Mouse (Mus musculus) fibroblast of lung, adult 2 months (primary cell): ENCODE results near the gene Osbpl10.
"Not testable (repeated sequence)": the region's sequence is repeated elsewhere in the genome, so short reads cannot be mapped to it uniquely, and the experiment has no call there.

Experiments used
- DNase-seq: peaks from one replicate; pipeline ENCODE4 v3.0.0-alpha.2; 2011; ENCODE audit warnings: low read depth

Osbpl10 gene

DNA sequence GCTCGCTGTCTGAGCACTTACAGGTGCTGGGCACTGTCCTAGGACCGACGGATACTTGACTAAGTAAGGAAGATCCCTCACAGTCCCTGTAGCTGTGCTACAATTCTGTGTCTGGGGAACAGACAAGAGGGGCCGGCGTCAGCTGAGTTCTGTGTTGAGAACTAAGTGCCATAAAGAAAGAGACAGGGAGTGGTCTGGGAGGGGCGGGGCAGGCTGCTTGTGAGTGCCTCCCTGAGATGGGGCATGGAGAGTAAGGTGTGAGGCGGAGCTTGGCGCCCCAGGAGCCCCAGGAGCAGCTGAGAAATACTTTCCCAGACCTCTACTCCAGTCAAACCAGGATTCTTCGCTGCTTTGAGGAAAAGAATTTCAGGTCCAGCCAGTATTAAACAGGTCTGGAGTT, 239.6 kb downstream of the Osbpl10 start:
- DNase-seq = no peak

GRCm38 (mm10) chr9:115220466-115220865, 242.1 kb downstream of the Osbpl10 start:
- no peak for DNase-seq

- no peak for DNase-seq
These were observed 242.9 kb downstream of the Osbpl10 start for GRCm38 (mm10) chr9:115221265-115221664.

GRCm38 (mm10) chr9:115224744-115225354, 246.5 kb downstream of the Osbpl10 start:
- no peak for DNase-seq

DNA sequence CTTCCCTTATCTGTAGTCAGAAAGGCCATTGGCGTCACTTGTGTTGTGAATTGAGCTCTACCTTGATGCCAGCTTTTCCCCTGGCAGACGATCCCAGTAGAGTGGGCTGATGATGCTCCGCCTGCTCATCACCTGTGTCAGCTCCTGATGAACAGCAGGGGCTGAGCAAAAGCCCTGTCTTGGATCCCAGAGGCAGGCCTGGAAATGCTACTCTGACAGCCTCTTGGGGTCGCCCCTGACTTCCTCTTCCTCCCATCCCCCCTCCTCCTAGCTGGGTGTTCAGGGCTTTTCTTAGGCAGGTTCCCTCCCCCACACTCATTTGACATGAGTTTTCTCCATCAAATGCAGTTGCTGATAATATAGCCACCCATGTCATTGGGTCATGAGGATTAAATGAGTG, 250.8 kb downstream of the Osbpl10 start:
- DNase-seq = no peak

GRCm38 (mm10) chr9:115229676-115230075, 251.3 kb downstream of the Osbpl10 start:
- DNase-seq = no peak

GRCm38 (mm10) chr9:115230141-115230540, 251.8 kb downstream of the Osbpl10 start:
- DNase-seq = no peak

- no peak for DNase-seq
These were observed 253.1 kb downstream of the Osbpl10 start for GRCm38 (mm10) chr9:115231476-115231875.

DNA sequence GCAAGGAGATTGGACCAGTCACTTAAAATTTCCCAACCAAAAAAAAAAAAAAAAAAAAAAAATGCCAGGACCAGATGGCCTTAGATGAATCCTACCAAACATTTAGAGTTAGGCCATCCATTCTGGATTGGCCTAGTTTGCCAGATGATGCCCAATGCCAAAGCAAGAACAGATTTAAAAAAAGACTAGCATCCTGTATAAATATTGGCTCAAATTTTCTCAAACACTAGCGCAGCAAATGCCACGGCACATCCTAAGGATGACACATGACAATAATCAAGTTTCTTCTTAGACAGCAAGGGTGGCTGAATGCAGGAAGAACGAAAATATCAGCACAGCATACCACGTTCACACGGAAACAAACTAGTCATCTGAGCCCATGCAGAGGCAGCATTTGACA, 255.4 kb downstream of the Osbpl10 start:
- no peak for DNase-seq

DNA sequence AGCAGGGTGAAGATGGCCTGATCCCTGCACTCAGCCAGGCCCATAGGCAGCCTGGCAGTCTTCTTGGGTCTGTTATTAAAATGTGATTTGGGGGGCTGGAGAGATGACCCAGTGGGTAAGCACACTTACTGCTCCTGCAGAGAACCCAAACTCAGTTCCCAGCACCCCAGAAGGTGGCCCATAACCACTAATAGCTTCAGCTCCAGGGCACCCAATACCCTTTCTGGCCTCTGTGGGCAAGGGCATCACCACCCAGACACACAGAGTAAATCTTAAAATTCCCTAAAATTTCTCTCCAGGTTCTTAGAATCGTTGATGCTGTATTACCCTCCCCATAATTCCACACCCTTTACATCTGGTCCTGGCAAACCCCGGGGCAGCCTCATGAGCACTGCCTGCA, 256.2 kb downstream of the Osbpl10 start:
- no peak for DNase-seq

DNA sequence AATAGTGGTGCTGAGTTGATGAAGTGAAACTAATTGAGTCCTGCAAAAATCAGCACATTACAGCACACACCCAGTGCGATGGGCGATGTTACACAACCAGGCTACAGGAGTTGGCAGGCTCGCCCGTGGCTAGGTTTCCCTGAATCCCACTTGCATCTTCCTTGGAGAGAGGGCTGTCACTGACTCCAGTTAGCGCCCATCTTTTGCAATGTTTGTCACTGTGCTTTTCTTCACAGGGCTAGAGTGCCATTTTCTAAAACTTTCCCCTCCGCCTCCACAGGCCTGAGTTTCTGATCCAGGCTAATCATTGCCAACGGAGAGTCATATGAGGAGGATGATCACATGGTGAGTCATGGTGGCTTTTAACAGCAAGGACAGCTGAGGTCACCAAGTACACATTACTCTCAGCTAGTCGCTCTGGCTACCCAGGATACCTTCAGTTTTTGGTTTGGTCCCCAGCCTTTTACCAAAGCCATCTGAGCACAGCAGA, 258.0 kb downstream of the Osbpl10 start:
- DNase-seq = peak; percentile 65

- DNase-seq = no peak
These were observed 259.6 kb downstream of the Osbpl10 start for GRCm38 (mm10) chr9:115237943-115238342.

DNA sequence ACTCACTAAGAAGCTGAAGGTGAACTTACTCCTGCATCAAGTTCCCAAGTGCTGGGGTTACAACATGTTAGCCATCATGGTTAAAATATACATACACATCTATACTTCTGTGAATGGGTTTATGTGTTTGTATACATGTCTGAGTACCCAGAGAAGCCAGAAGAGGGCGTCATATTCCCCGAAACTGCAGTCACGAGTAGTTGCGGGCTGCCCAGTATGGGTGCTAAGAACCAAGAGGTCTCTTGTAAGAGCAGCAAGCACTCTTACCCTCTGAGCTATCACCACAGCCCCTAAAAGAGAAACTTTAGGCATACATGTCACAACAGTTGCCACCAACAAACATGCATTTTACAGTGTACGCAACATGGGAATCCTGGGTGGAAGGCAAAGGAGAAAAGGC, 261.5 kb downstream of the Osbpl10 start:
- DNase-seq = no peak

DNA sequence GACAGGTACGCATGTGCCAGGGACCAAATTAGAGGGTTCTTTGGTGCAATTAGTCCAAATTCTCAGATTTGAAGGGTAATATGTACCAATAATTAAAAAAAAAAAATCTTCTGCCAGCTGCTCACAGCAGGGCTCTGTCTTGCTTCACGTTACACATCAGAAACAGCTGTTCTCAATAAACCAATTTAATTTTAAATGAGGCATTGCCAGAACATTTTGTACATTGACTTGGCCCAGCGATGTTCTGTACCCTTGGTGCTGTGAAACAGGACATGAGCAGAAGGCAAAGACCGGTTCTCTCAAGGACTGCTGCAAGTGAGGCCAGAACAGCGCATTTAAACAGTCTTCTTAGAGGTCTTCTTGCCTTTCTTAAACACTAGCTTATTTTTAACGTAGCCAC, 265.3 kb downstream of the Osbpl10 start:
- no peak for DNase-seq

DNA sequence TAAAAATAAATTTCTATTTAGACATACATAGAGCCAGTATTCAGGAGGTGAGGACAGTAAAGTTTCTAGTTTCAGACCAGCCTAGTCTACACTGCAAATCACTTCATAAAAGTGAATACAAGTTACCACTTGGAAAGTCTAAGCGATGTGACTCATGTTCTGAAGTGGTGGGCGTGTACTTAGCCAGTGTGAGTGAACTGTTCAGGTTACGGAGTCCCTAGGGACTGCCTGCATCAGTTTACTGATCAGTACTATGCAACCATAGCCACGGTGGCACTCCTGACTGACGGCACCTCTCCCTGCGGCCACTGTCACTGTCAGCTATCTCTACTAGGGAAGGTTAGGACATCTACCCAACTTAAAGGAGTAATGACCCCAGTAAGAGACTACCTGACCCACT, 266.7 kb downstream of the Osbpl10 start:
- DNase-seq = no peak

- no peak for DNase-seq
These were observed 270.8 kb downstream of the Osbpl10 start for GRCm38 (mm10) chr9:115249145-115249544.

DNA sequence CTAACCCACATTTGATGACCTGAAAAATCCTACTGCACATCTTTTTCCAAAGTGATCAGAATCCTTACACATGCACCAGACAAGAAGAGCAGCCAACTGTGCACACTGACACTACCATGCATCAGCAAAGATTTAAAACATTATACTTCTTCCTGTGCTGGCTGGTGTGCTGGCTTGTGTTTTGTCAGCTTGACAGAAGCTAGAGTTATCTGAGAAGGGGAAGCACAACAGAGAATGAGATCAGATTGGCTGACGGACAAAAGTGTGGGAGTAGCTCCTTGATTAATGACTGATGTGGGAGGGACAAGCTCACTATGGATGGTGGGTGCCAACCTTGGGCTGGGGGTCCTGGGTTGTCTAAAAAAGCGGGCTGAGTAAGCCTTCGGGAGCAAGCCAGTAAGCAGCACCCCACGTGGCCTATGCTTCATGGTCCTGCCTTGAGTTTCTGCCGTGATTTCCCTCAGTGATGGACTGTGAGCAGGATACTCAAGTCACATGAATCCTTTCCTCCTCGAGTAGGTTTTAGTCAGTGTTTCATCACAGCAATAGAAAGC, 279.4 kb downstream of the Osbpl10 start:
- no peak for DNase-seq

- DNase-seq = no peak
These were observed 281.5 kb downstream of the Osbpl10 start for GRCm38 (mm10) chr9:115259866-115260265.

- no peak for DNase-seq
These were observed 282.1 kb downstream of the Osbpl10 start for GRCm38 (mm10) chr9:115260464-115260863.

DNA sequence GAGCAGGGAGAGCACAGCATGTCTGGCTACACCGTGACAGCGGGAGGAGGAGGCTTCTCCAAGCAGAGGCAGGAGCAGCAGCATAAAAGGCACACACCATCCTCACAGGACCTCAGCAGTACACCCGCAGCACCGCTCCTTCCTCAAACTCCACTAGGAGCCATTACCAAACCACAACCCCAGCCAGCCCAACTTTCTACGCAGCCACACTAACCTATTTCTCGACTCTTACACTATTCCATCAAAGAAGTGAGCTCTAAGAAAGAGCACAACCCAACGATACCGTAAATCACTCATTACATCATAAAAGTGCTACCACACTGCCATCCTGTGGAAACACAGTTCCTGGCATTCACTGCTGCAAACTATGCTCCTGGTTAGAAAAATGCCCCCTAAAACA, 283.1 kb downstream of the Osbpl10 start:
- peak; percentile 9 for DNase-seq

GRCm38 (mm10) chr9:115261896-115262295, 283.5 kb downstream of the Osbpl10 start:
- no peak for DNase-seq

DNA sequence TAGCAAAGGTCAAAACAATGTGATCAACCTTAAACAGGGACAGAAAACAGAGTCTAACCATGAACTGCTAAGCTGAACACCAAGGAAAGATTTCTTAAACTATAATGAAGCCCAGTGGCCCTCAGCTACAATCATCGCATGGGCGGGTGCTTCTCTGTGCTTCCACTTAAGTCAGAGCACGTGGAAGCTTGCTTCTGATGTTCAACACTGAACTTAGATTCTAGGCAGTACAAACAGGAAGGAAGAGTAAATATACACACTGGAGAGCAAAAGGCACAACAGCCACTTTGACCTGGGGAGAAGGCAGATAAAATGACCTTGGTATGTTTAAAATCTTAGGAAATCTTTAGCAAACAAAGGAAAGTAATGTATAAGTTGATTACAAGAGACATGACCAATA, 293.2 kb downstream of the Osbpl10 start:
- no peak for DNase-seq

DNA sequence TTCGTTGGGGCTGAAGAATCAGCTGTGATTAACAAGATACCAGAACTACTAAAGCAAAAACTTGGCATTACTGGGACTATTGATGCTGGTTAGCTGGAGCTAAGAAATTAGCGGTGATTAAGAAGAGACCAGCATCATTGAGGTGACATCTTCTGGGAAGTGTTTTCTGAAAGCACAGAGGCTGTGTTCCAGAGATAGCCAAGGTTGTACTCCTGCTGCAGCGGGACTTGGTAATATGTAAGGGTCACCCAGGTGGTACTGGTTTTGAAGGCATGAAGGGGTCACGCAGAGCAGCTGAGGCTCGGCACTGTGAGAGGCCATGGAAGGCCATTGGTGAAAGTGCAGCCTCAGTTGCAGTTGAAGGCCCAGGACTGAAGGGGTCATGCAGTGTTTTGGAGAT, 294.1 kb downstream of the Osbpl10 start:
- not testable (repeated sequence) for DNase-seq

DNA sequence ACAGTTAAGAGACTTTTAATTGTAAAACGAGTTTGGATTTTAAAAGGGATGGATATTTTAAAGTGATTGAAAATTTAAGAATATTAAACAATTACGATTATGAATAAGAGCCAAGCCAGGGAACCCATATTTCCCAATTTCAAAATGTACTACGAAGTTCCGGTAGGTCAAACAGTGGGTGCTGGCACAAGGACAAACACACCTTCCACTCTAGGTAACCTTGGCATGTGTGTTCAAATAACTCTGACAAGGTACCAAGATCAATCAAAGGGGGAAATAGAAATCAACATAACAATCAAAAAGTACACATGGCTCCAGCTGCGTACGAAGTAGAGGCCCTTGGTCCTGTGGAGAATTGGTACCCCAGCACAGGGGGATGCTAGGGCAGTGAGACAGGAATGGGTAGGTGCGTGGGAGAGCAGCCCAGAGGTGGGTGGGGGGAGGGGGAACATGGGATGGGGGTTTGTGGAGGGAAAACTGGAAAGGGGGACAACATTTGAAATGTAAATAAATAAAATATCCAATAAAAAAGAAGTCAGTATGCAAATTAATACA, 294.8 kb downstream of the Osbpl10 start:
- DNase-seq = no peak
